Mouse (Mus musculus): ENCODE measurements around the gene Dkk3. TPM values are rescaled to one million over a fixed set of nuclear protein-coding genes. Genes with fewer than 3 reads are reported as not detected.

Gene Dkk3
- polyA plus RNA-seq, 1 experiment from 2014 or later, result 15.0 TPM

DNA sequence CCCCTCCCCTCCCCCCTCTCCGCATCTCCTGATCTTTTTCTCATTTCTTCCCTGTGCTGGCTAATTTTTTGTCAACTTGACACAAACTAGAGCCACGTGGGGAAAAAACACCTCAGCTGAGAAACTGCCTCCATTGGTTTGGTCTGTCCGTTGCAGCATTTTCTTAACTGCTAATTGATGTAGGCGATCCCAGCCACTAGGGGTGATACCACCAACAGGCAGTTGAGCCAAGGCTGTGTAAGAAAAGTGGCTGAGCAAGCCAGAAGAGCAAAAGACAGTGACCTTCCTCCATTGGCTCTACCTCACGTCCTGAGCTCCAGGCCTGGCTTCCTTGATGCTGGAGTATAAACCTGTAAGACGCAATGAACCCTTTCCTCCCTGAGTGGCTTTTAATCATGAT is 978 bp upstream of the Dkk3 start:
- DNase-seq (ENCODE audit: low spot score) (no peak), ATAC-seq (replicated peaks; ENCODE audit: low FRiP score) (no peak)
- Histone ChIP-seq H3K36me3 (ENCODE audit: control insufficient read depth, insufficient read depth, low read length) (no peaks in the 10 kb centered on the region), H3K4me2 (ENCODE audit: low read depth, low read length, severe bottlenecking) (no peak overlapping the region), H3K4me3 (ENCODE audit: low read depth, low read length) (no peak overlapping the region), H3K27ac (ENCODE audit: low read depth, low read length) (no peak overlapping the region), H3K27me3 (ENCODE audit: control insufficient read depth, insufficient read depth, low read length) (peaks cover 9% of the 10 kb centered on the region), H3K4me1 (replicated peaks; ENCODE audit: control insufficient read depth, insufficient read depth, low read length) (peaks cover 6% of the 10 kb centered on the region; the same call in 1 of the 2 replicates), H3K9ac (ENCODE audit: low read length) (no peak overlapping the region), H3K9me3 (ENCODE audit: control insufficient read depth, low read length) (no peaks in the 10 kb centered on the region)
- 23% methylated on average over 5 of the region's 6 CpGs for WGBS

DNA sequence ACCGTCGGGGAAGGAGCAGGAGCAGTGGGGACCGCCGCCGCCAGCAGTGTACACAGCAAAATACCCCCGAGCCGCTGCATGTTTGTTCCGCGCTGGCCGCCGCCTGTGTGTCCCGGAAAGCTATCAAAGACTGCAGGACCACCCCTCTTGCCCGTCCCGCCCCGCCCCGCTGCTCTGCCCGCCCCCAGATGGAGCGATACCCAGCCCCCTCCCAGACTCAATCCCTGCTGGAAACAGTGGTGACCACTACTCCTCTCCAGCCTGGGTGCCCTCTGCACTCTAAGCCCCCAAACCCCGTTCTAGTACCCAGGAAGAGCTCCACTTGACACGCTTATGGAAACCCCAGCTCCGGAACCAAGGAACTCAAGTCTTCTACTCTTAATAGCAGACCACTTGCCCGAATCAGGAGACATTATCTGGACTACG is 528 bp downstream of the Dkk3 start:
- ATAC-seq (replicated peaks; ENCODE audit: low FRiP score) (peak; percentile 66), DNase-seq (ENCODE audit: low spot score) (peak; percentile 79)
- Histone ChIP-seq H3K27me3 (ENCODE audit: control insufficient read depth, insufficient read depth, low read length) (peaks cover 9% of the 10 kb centered on the region), H3K4me1 (replicated peaks; ENCODE audit: control insufficient read depth, insufficient read depth, low read length) (peaks cover 6% of the 10 kb centered on the region; the same call in 1 of the 2 replicates), H3K4me2 (ENCODE audit: low read depth, low read length, severe bottlenecking) (peak overlapping the region; percentile 73), H3K4me3 (ENCODE audit: low read depth, low read length) (peak overlapping the region; percentile 45), H3K9me3 (ENCODE audit: control insufficient read depth, low read length) (no peaks in the 10 kb centered on the region), H3K36me3 (ENCODE audit: control insufficient read depth, insufficient read depth, low read length) (no peaks in the 10 kb centered on the region), H3K27ac (ENCODE audit: low read depth, low read length) (no peak overlapping the region), H3K9ac (ENCODE audit: low read length) (peak overlapping the region; percentile 56)
- under 1% methylated on average over 23 of the region's 23 CpGs for WGBS

DNA sequence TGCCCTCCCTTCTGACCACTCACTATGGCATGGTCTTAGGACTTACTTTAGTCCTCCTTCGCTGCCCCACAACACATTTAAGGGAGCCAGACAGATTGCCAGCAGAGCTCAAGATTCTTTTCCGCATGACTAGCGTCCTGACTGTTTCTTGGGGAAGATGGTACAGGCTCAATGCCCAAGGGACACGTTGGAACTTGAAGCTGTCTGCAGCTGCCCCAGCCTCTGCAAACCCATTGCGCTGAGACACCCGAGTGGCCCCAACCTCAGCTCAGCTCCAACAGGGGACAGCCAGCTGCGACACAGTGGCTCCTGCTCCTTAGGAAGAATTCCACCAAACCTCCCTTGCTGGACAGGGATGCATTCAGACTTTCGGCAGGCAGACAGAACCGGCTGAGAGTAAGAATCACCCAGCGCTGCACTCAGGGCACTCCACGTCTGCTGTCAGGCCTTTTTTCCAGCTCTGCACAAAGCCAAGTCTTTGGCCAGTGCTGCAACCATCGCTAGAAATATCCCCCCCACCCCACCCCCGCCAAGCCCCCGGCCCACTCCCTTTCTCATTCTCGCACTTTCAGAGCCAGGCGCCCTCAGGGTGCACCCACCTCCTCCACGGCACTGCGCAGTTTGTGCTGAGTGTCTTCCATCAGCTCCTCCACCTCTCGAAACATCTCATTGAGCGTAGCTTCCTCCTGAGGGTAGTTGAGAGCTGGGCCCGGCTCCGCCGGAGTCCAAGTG is 1.1 kb downstream of the Dkk3 start:
- peak; percentile 33; the same call in 1 of the 2 replicates for ATAC-seq (replicated peaks; ENCODE audit: low FRiP score)
- DNase-seq (ENCODE audit: low spot score), result peak; percentile 60
- Histone ChIP-seq H3K9ac (ENCODE audit: low read length) (peak overlapping the region; percentile 56), H3K27ac (ENCODE audit: low read depth, low read length) (no peak overlapping the region), H3K4me1 (replicated peaks; ENCODE audit: control insufficient read depth, insufficient read depth, low read length) (peaks cover 6% of the 10 kb centered on the region; the same call in 1 of the 2 replicates), H3K9me3 (ENCODE audit: control insufficient read depth, low read length) (no peaks in the 10 kb centered on the region), H3K4me2 (ENCODE audit: low read depth, low read length, severe bottlenecking) (peak overlapping the region; percentile 73), H3K36me3 (ENCODE audit: control insufficient read depth, insufficient read depth, low read length) (no peaks in the 10 kb centered on the region), H3K4me3 (ENCODE audit: low read depth, low read length) (peak overlapping the region; percentile 45), H3K27me3 (ENCODE audit: control insufficient read depth, insufficient read depth, low read length) (peaks cover 9% of the 10 kb centered on the region)
- 11% methylated on average over 23 of the region's 23 CpGs for WGBS

DNA sequence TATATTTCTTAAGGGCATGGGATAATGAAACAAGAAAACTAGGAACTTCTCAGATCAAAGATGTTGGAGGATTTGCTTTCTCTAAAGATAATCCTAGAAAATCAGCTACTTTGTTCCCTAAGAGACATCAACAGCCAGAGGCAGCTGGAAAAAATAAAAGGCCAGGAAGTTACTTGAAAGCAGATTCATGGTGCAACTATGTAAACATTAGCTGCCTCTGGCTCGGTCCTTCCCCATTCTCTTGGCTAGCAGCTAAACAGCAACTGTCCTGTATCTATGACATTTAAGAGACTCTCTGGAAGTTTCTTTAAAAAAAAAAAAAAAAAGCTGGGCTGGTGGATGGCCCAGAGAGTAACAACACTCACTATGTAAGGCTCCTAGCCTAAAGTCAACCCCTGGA is 3.7 kb downstream of the Dkk3 start:
- no peaks in the 10 kb centered on the region for H3K36me3 ChIP-seq (ENCODE audit: control insufficient read depth, insufficient read depth, low read length)
- peaks cover 9% of the 10 kb centered on the region for H3K27me3 ChIP-seq (ENCODE audit: control insufficient read depth, insufficient read depth, low read length)
- peaks cover 6% of the 10 kb centered on the region; the same call in 1 of the 2 replicates for H3K4me1 ChIP-seq (replicated peaks; ENCODE audit: control insufficient read depth, insufficient read depth, low read length)
- DNase-seq (ENCODE audit: low spot score) (no peak), ATAC-seq (replicated peaks; ENCODE audit: low FRiP score) (no peak)
- H3K9me3 ChIP-seq (ENCODE audit: control insufficient read depth, low read length), result no peaks in the 10 kb centered on the region
- H3K4me3 ChIP-seq (ENCODE audit: low read depth, low read length), result no peak overlapping the region
- H3K27ac ChIP-seq (ENCODE audit: low read depth, low read length), result no peak overlapping the region
- 43% methylated on average over 1 of the region's 1 CpGs for WGBS
- H3K4me2 ChIP-seq (ENCODE audit: low read depth, low read length, severe bottlenecking), result no peak overlapping the region
- no peak overlapping the region for H3K9ac ChIP-seq (ENCODE audit: low read length)

DNA sequence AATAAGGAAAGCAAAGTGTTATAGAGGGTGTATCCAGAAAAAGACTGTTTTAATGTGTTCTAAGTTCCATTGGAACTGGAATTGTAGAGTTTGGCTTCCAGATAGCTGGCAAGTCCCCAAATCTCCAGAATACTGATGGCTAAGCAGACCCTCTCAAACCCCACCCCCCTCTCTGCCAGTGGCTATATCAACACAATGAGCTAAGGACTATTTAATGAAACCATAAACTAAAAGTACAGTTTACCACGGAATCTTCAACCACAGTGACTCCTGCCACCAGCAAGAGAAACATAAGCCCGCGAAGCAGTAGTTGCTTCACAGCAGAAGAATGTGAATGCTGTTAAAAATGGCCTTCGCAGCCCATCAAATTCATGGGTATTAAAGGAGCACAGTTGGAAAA is 4.4 kb downstream of the Dkk3 start:
- Histone ChIP-seq H3K4me2 (ENCODE audit: low read depth, low read length, severe bottlenecking) (no peak overlapping the region), H3K27me3 (ENCODE audit: control insufficient read depth, insufficient read depth, low read length) (peaks cover 9% of the 10 kb centered on the region), H3K9ac (ENCODE audit: low read length) (no peak overlapping the region), H3K36me3 (ENCODE audit: control insufficient read depth, insufficient read depth, low read length) (no peaks in the 10 kb centered on the region), H3K4me3 (ENCODE audit: low read depth, low read length) (no peak overlapping the region), H3K9me3 (ENCODE audit: control insufficient read depth, low read length) (no peaks in the 10 kb centered on the region), H3K4me1 (replicated peaks; ENCODE audit: control insufficient read depth, insufficient read depth, low read length) (peaks cover 6% of the 10 kb centered on the region; the same call in 1 of the 2 replicates), H3K27ac (ENCODE audit: low read depth, low read length) (no peak overlapping the region)
- ATAC-seq (replicated peaks; ENCODE audit: low FRiP score) (no peak), DNase-seq (ENCODE audit: low spot score) (no peak)
- WGBS, result 84% methylated on average over 4 of the region's 4 CpGs

DNA sequence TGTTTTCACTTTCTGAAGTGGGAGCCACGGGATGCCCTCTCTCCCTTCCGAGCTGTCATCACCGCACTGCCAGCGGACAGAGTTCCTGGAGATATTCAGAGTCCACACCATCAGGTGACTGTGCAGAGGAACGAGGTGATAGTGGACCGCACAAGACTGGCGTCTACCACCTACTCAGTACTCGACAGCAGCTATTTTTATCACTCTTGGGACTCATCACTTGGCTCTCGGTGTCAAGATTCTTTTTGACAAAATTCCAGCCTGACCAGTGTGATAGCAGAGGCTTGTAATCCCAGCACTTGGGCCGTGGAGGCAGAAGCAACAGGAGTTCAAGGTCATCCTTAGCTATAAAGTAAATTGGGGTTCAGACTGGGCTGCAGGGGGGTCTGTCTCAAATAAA is 9.7 kb downstream of the Dkk3 start:
- 0 out of 2 replicates have a peak, but pooled peaks cover 3% of the 10 kb centered on the region for H3K4me1 ChIP-seq (replicated peaks; ENCODE audit: control insufficient read depth, insufficient read depth, low read length)
- H3K27me3 ChIP-seq (ENCODE audit: control insufficient read depth, insufficient read depth, low read length), result no peaks in the 10 kb centered on the region
- no peak overlapping the region for H3K4me2 ChIP-seq (ENCODE audit: low read depth, low read length, severe bottlenecking)
- no peak overlapping the region for H3K27ac ChIP-seq (ENCODE audit: low read depth, low read length)
- 91% methylated on average over 10 of the region's 10 CpGs for WGBS
- no peak overlapping the region for H3K9ac ChIP-seq (ENCODE audit: low read length)
- no peaks in the 10 kb centered on the region for H3K36me3 ChIP-seq (ENCODE audit: control insufficient read depth, insufficient read depth, low read length)
- no peaks in the 10 kb centered on the region for H3K9me3 ChIP-seq (ENCODE audit: control insufficient read depth, low read length)
- ATAC-seq (replicated peaks; ENCODE audit: low FRiP score), result no peak
- no peak for DNase-seq (ENCODE audit: low spot score)
- no peak overlapping the region for H3K4me3 ChIP-seq (ENCODE audit: low read depth, low read length)

DNA sequence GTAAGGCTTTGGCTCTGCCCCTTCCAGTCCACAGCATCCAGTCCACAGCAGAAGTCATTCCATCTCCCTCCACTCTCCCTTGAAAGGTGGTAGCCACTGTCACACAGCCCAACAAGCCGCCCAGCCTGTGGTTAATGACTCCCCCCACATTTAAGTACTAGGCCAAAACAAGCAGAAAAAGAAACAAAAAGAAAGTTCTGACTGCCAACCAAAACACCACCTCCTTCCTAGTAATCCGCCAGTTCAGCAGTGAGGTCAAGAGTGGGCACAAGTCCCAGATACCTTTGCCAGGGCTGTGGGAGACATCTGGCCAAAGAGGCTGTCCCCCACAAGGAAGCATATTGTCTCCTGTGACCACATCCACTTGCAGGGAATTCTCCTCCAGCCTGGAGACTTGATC is 10.9 kb downstream of the Dkk3 start:
- ATAC-seq (replicated peaks; ENCODE audit: low FRiP score), result no peak
- no peaks in the 10 kb centered on the region for H3K36me3 ChIP-seq (ENCODE audit: control insufficient read depth, insufficient read depth, low read length)

DNA sequence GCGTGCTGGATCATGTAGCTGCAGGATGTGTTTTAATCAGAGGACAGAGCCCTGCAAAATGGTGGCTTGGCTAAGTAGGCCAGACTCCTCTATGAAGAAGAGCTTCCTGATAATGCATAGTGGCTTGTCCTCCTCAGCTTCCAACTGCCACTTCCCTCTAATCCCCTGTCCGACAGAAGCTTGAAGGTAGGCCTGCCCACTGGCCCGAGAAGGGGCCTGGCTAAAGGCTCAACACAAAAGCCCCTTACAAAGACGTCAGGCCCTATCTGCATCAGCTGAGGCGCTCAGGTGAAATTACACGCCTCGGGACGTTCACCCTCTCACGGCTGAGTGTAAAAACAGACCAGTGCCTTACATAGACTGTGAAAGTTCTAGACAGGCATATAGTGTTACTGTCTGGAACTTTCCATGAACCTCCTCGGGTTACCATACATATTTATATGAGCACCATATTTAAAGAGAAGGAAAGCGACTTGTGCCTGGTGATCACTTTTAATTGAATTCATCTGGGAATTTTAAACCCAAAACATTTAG is 14.1 kb downstream of the Dkk3 start:
- DNase-seq (ENCODE audit: low spot score) (no peak), ATAC-seq (replicated peaks; ENCODE audit: low FRiP score) (no peak)

More for the DNA sequence above, 10.9 kb downstream of the Dkk3 start:
- H3K27me3 ChIP-seq (ENCODE audit: control insufficient read depth, insufficient read depth, low read length), result no peaks in the 10 kb centered on the region
- no peak overlapping the region for H3K27ac ChIP-seq (ENCODE audit: low read depth, low read length)
- 93% methylated on average over 2 of the region's 2 CpGs for WGBS
- DNase-seq (ENCODE audit: low spot score), result no peak
- no peak overlapping the region for H3K9ac ChIP-seq (ENCODE audit: low read length)
- H3K4me1 ChIP-seq (replicated peaks; ENCODE audit: control insufficient read depth, insufficient read depth, low read length), result peaks cover 10% of the 10 kb centered on the region; the same call in 1 of the 2 replicates
- no peak overlapping the region for H3K4me3 ChIP-seq (ENCODE audit: low read depth, low read length)
- no peaks in the 10 kb centered on the region for H3K9me3 ChIP-seq (ENCODE audit: control insufficient read depth, low read length)
- no peak overlapping the region for H3K4me2 ChIP-seq (ENCODE audit: low read depth, low read length, severe bottlenecking)

More for the DNA sequence above, 14.1 kb downstream of the Dkk3 start:
- Histone ChIP-seq H3K36me3 (ENCODE audit: control insufficient read depth, insufficient read depth, low read length) (no peaks in the 10 kb centered on the region), H3K27me3 (ENCODE audit: control insufficient read depth, insufficient read depth, low read length) (no peaks in the 10 kb centered on the region), H3K27ac (ENCODE audit: low read depth, low read length) (0 out of 2 replicates have a peak overlapping the region, but pooled peaks have one; percentile 4), H3K4me1 (replicated peaks; ENCODE audit: control insufficient read depth, insufficient read depth, low read length) (peaks cover 10% of the 10 kb centered on the region; the same call in 1 of the 2 replicates), H3K9ac (ENCODE audit: low read length) (no peak overlapping the region), H3K9me3 (ENCODE audit: control insufficient read depth, low read length) (no peaks in the 10 kb centered on the region), H3K4me2 (ENCODE audit: low read depth, low read length, severe bottlenecking) (no peak overlapping the region), H3K4me3 (ENCODE audit: low read depth, low read length) (no peak overlapping the region)
- WGBS, result 36% methylated on average over 11 of the region's 11 CpGs

Measured in forebrain, embryonic 11.5 days (tissue).